Mouse (Mus musculus) mouse embryonic stem cell (cell line): Measurements from ENCODE around the gene Gm10300.

ENCODE experiments used
- in situ Hi-C, 2 experiments: fragments of 300-500 bp; cut with MboI; formaldehyde crosslinking; loops; 1 replicate in 1 of 2; 3 replicates in 1 of 2; pipeline ENCODE4 v1.14.3; 2019 to 2020; ENCODE audit warnings: low sequenced_read_pairs in 2 of 2, low pct_unique_long_range_greater_than_20kb in 1 of 2, mixed read lengths in 1 of 2; ENCODE audit not compliant: unreplicated experiment in 1 of 2

Gm10300 gene

GRCm38 (mm10) chr4:132049549-132050200 lies 24.8 kb upstream of the Gm10300 start:
- in situ Hi-C loops = no loop called here

DNA sequence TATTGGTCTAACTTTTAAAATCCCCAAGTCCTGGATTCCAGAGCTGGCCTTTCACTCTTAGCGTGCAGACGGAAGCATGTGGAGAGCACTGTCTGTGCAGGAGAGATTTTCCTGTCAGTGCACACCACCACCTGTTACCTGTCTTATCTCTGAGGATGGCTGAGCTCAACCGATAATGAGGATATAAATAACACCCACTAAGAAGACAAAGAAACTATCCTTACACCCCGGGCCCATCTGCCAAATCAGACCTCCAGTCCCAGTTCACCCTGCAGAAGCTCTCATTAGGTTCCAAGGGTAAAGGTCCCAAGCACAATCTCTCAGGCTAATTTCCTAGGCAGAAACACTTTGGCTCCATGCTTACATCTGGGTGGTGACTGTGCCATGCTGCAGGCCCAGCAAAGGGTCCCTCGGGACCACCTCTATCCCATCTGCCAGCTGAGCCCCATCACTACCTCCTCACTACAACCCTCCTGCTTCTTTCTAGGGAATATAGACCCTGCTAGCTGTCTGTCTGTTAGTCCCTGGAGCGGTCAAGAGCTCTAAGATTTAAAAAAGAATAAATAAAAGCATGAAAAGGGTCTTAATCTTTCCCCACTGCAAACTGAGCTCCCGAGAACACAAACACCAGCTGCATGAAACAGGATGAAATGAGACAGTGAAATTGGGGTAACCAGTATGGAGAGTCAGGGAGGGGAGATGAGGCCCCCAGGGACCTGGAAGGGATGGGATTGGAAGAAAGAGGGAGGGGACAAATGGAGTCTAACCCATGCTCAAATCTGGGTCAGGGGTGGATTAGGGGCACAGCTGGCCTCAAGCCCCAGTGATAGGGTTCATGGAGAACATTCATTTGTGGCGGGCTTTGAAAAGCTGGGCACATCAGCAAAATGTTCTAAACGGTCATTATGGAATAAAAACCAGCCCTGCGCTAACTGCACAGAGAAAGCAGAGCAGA lies 22.9 kb upstream of the Gm10300 start:
- in situ Hi-C loops = no loop called here

GRCm38 (mm10) chr4:132057311-132057710 lies 17.2 kb upstream of the Gm10300 start:
- in situ Hi-C loops = no loop called here

- in situ Hi-C loops = no loop called here
Observed at GRCm38 (mm10) chr4:132059541-132059940, 15.0 kb upstream of the Gm10300 start.

GRCm38 (mm10) chr4:132060040-132060832 lies 14.3 kb upstream of the Gm10300 start:
- in situ Hi-C loops = no loop called here

GRCm38 (mm10) chr4:132062289-132062688 lies 12.2 kb upstream of the Gm10300 start:
- in situ Hi-C loops = no loop called here

DNA sequence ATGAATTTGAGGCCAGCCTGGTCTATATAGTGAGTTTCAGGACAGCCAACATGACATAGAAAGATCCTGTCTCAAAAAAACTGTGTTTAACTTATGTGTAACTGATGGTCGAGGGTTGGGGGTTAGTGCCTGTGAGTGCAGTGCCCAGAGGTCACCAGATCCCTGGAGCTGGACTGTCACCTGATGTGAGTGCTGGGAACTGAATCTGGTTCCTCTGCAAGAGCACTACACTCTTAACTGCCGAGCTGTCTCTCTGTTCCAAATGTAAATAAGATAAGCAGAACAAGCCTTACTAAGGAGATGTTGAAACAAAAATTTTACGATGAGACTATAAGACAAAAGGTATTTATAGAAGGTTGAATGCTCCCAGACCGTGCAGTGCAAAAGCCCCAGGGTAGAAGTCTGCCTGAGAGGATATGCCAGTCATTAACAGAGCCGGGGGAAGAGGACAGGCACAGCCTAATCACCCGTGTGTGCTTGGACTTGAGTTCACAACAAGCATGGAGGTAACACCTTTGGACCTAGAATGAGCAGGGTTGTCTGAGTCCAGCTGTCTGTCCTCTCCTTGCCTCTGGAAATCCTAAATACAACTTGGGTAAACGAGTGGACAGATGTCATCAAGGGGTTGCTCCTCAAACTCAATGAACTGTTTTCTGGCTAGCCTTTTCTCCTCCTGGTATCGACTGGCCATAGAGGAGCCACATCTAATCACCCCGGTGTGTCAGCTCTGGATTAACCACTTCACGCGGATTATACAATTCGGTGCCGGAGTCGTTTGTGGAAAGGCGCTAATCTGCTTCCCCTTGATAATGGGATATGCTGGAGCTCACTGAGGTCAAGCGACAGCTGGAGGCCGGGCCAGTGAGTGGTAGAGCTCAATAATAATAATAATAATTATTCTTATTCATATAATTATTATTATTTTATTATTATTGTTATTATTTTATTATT lies 11.3 kb upstream of the Gm10300 start:
- in situ Hi-C loops = no loop called here

DNA sequence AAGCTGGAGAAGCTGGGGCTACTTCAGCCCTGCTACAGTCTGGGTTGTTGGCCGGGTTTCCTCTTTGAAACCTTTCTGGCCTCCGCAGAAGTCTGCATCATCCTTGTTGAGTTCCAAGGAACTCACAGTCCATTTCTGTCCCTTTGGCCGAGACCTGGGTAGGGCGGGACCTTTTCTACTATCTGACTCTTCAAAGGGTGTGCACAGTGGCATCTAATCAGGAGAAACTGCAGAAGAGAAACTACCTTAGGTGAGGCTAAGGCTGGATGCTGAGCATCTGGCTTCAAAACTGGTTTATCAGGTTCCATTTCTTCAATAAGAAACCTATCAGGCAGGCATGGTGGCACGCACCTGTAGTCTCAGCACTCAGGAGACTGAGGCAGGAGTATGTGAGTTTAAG lies 9.9 kb upstream of the Gm10300 start:
- in situ Hi-C loops = no loop called here

DNA sequence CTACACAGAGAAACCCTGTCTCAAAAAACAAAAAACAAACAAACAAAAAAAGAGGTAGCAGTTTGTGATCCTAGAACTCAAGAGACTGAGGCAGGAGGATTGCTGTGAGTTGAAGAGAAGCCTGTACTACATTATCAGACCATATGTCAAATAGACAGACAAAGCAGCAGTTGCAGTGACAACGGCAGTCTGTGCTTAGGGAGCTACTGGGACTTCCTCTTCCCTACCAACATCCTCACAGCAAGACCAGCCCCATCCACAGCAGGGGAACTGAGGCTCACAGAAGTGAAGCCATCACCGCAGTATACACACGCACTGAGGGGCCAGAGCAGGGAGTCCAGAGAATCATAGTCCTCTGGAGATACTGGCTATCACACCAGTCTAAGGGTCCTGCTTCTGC lies 8.9 kb upstream of the Gm10300 start:
- in situ Hi-C loops = no loop called here

DNA sequence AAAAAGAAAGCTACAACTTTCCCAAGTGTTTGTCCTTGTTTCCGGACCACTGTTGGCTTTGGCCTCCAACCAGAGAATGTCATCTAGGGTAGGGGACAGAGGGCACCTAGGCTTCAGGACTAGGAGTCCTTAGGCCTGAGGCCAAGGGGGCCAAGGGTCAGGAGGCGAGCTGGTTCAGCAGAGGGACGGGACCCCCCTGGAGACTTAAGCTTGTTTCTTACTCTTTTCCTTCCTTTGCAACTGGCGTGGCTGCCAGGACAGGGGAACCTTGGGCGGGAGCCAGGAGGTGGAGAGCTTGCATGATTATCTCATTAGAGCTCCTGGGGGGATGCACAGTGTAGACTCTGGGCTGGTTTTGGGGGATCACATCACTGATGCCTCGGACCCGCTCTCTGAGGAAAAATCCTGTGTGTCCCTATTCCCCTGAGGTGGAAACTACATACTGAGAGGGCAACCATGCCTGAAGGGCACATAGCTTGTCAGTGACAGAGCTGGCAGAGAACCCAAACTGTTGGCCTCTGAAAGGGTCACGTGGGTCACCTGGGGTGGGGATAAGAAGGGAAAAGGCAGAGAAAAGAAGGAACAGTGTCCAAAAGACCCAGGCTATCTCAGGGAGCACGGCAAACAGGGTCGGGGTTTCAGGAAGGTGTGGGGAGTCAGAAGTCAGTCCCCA lies 8.3 kb upstream of the Gm10300 start:
- in situ Hi-C loops = no loop called here

- in situ Hi-C loops = no loop called here
Observed at GRCm38 (mm10) chr4:132067112-132067937, 7.2 kb upstream of the Gm10300 start.

GRCm38 (mm10) chr4:132067938-132068235 lies 6.6 kb upstream of the Gm10300 start:
- in situ Hi-C loops = no loop called here

GRCm38 (mm10) chr4:132071674-132072073 lies 2.8 kb upstream of the Gm10300 start:
- in situ Hi-C loops = no loop called here

- in situ Hi-C loops = no loop called here
Observed at GRCm38 (mm10) chr4:132072156-132072555, 2.3 kb upstream of the Gm10300 start.

DNA sequence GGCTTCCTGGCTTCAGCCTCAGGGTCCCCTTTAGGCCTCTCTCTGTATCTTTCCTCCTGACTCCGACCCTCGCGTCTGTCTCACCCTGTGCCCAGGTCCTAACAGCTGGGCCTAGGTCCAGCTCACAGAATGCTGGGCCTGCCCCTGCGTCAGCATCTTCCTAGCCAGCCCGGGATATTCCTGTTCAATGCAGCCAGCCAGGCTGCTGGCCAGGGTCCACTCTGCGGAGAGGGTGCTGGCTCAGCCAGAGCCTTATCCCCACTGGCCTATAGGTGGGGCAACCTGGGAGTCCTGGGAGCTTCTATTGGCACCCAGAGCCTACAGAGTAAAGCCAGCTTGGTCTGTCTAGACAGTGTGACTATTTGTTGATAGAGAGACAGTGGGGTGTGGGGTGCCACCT lies 1.6 kb upstream of the Gm10300 start:
- in situ Hi-C loops = no loop called here

- in situ Hi-C loops = no loop called here
Observed at GRCm38 (mm10) chr4:132074933-132075769, 654 bp downstream of the Gm10300 start, which contains the start of gene Epb41. Gene Epb41, minus strand, starts transcription at chr4:132075321.
